Mouse (Mus musculus) layer of hippocampus, adult 9-11 months (tissue): ENCODE data around the gene Epb41l4b.
A peak's percentile ranks its signal among the peaks of the same experiment; 100 is the strongest.

ENCODE experiments used
- DNase-seq: peaks from one replicate; pipeline ENCODE4 v3.0.0; 2022

The Epb41l4b gene

GRCm38 (mm10) chr4:57113472-57114216, 29.6 kb downstream of the Epb41l4b start:
- DNase-seq: no peak

- no peak for DNase-seq
Observed at GRCm38 (mm10) chr4:57111992-57112540, 31.2 kb downstream of the Epb41l4b start.

- DNase-seq: no peak
Observed at GRCm38 (mm10) chr4:57111411-57111810, 31.8 kb downstream of the Epb41l4b start.

- no peak for DNase-seq
Observed at GRCm38 (mm10) chr4:57109543-57109942, 33.7 kb downstream of the Epb41l4b start.

GRCm38 (mm10) chr4:57105339-57105738, 37.9 kb downstream of the Epb41l4b start:
- DNase-seq: no peak

GRCm38 (mm10) chr4:57103830-57104229, 39.4 kb downstream of the Epb41l4b start:
- DNase-seq: no peak

GRCm38 (mm10) chr4:57101095-57101494, 42.1 kb downstream of the Epb41l4b start:
- DNase-seq: no peak

GRCm38 (mm10) chr4:57097411-57097810, 45.8 kb downstream of the Epb41l4b start:
- DNase-seq: no peak

GRCm38 (mm10) chr4:57095569-57095968, 47.7 kb downstream of the Epb41l4b start:
- peak; percentile 32 for DNase-seq

- DNase-seq: peak; percentile 21
Observed at GRCm38 (mm10) chr4:57091363-57091762, 51.9 kb downstream of the Epb41l4b start.

- DNase-seq: no peak
Observed at GRCm38 (mm10) chr4:57088301-57088700, 54.9 kb downstream of the Epb41l4b start.

- no peak for DNase-seq
Observed at GRCm38 (mm10) chr4:57085750-57086400, 57.4 kb downstream of the Epb41l4b start.

GRCm38 (mm10) chr4:57083653-57084052, 59.6 kb downstream of the Epb41l4b start:
- DNase-seq: no peak

- no peak for DNase-seq
Observed at GRCm38 (mm10) chr4:57082775-57083428, 60.3 kb downstream of the Epb41l4b start.

- DNase-seq: no peak
Observed at GRCm38 (mm10) chr4:57081463-57081862, 61.8 kb downstream of the Epb41l4b start.

- DNase-seq: no peak
Observed at GRCm38 (mm10) chr4:57073843-57074242, 69.4 kb downstream of the Epb41l4b start.

GRCm38 (mm10) chr4:57073174-57073573, 70.1 kb downstream of the Epb41l4b start:
- no peak for DNase-seq

GRCm38 (mm10) chr4:57070640-57071039, 72.6 kb downstream of the Epb41l4b start:
- no peak for DNase-seq

- no peak for DNase-seq
Observed at GRCm38 (mm10) chr4:57068397-57068796, 74.8 kb downstream of the Epb41l4b start.

- no peak for DNase-seq
Observed at GRCm38 (mm10) chr4:57067801-57068200, 75.4 kb downstream of the Epb41l4b start.

GRCm38 (mm10) chr4:57066936-57067335, 76.3 kb downstream of the Epb41l4b start:
- no peak for DNase-seq

- peak; percentile 56 for DNase-seq
Observed at GRCm38 (mm10) chr4:57065273-57065672, 78.0 kb downstream of the Epb41l4b start.

GRCm38 (mm10) chr4:57064830-57065229, 78.4 kb downstream of the Epb41l4b start:
- no peak for DNase-seq
